Mouse (Mus musculus) left cerebral cortex, adult 18-20 months (tissue): ENCODE results near the gene Psmd3. TPM values are rescaled to one million over a fixed set of nuclear protein-coding genes. Genes with fewer than 3 reads are reported as not detected.
"Not testable (repeated sequence)": the region's sequence is repeated elsewhere in the genome, so short reads cannot be mapped to it uniquely, and the experiment has no call there.

Experiments used
- DNase-seq, 2 experiments: peaks; one replicate each; pipeline ENCODE4 v3.0.0; 2021 to 2022; ENCODE audit warnings: low spot score in 2 of 2, mixed read lengths in 1 of 2
- long read RNA-seq, 2 experiments: library from polyadenylated mRNA; stranded (forward); transcript quantifications; one replicate each; pipeline ENCODE4 v2.0.0; 2021
- total RNA-seq, 2 experiments: library from RNA; stranded (reverse); gene quantifications; 2 replicates each; pipeline ENCODE4 v1.2.3; 2021

Gene Psmd3
- total RNA-seq = 100 to 1,000 TPM; 135 to 138 TPM
- long read RNA-seq, experiment 1, transcript Psmd3-201 (12 exons, 2,148 nt) = major isoform, 129 of 172 reads
- long read RNA-seq, experiment 1, partial matches to known transcripts = 17 of 172 reads
- long read RNA-seq, experiment 1, other reads (novel, unspliced or antisense) = 26 of 172 reads
- long read RNA-seq, experiment 2, transcript Psmd3-201 (12 exons, 2,148 nt) = major isoform, 92 of 113 reads
- long read RNA-seq, experiment 2, partial matches to known transcripts = 14 of 113 reads
- long read RNA-seq, experiment 2, other reads (novel, unspliced or antisense) = 7 of 113 reads

DNA sequence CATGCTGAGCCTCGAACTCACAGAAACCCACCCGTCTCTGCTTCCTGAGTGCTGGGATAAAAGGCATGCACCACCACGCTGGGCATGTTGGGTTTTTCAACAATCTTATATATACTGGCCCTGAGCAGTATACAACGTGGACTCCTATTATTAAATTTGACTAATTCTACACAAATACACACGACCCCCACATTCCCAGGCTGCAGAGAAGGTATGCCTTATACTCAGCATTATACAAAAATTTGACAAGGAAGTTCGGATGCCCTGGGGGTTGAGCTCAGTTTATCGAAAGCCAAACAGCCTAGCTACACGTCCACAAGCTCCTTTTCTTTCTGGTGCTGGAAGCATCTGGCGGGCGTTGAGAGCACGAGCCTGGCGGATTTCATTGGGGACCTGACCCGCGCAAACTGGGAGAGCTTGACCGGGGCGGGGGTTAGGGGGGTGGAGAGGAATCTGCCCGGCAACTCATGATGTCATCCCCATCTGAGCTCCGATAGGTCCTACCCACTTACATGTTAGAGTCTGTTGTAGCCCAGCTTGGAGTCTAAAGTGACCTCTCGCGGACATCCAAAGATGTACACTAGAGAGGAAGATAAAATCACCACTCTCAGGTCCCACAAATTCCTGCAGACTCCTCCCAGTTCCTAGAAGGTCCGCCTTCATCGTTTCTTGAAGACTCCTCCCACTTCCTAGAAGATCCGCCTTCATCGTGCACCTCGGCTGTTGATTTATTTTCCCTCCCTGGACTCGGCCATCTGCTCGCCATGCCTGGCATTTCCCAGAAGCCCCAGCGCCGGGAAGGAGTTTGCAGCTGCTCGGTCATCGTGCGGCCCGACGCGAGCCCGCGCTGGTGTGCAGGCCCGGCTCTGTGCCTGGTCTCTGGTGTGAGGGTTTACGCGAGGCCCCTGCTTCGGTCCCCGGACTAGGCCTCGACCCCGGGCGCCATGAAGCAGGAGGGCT is at the start of gene Psmd3:
Psmd3 (plus strand) TSS at position 769 of the 960 bp plus-strand sequence.
- DNase-seq = peak; percentile 98 to 99

- DNase-seq = not testable (repeated sequence)
These were observed 46.9 kb upstream of the Psmd3 start for GRCm38 (mm10) chr11:98635312-98635970.

DNA sequence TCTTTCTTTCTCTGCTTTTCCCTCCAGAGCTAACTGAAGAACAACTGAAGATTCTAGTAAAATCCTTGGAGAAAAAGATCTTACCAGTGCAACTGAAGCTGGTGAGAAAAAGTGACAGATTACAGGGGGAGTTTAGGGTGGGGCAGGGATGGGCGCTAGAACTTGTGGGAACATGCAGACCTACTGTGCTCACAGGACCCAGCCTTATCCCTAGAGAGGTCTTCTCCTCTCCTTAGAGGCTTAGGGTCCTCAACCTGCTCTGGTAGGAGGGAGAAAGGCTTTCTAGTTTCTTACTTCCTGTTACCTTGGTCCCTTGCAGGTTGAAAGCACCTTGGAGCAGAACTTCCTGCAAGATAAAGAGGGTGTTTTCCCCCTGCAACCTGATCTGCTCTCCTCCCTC is 44.9 kb upstream of the Psmd3 start:
- DNase-seq = no peak

- DNase-seq = no peak
These were observed 42.3 kb upstream of the Psmd3 start for GRCm38 (mm10) chr11:98640091-98640490.

GRCm38 (mm10) chr11:98644757-98645156 is 37.6 kb upstream of the Psmd3 start:
- DNase-seq = no peak

DNA sequence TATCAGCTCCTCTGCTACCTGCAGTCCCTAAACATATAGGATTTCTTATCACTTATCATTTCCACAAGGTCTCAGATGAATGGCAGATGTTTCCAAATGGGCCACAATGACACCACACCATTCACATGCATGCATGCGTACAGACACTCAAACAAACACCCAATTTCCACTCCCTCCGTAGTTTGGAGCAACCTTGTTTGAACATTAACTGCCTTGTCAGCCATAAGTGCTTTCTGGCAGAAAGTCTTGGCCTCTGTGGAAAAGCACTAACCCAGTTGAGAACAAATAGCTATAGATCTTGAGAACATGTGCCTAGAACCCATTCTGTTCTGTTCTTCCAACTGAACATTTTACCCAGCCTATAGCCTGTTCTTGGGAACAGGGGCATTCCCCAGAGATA is 36.4 kb upstream of the Psmd3 start:
- DNase-seq = no peak

GRCm38 (mm10) chr11:98646459-98646858 is 35.9 kb upstream of the Psmd3 start, which contains the start of gene Gsdma2:
Gene Gsdma2, plus strand, starts transcription at chr11:98646759.
- no peak for DNase-seq

- DNase-seq = peak; percentile 10 to 13
These were observed 27.3 kb upstream of the Psmd3 start for GRCm38 (mm10) chr11:98655076-98655475.

DNA sequence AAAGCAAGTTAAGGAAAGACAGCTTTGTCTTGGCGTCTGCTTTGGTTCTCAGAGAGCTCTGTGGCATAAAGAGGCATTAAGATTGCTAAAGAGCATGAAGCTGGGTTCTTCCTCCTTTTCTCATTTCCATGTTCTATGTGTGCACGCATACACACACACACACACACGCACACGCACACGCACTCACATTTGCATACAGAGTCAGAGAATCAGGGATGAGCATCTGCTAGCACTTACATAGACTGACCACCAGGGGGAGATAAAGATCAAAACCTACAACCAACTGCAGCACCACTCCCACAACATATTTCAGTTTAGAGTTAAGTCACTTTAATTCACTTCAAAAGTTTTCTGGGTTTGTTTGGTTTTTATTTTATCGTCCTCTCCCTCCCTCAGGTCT is 21.8 kb upstream of the Psmd3 start:
- peak; percentile 32 to 41 for DNase-seq

- no peak for DNase-seq
These were observed 18.3 kb upstream of the Psmd3 start, which contains the start of gene Gsdma for GRCm38 (mm10) chr11:98664091-98664490. Gene Gsdma, plus strand, starts transcription at chr11:98664351.

DNA sequence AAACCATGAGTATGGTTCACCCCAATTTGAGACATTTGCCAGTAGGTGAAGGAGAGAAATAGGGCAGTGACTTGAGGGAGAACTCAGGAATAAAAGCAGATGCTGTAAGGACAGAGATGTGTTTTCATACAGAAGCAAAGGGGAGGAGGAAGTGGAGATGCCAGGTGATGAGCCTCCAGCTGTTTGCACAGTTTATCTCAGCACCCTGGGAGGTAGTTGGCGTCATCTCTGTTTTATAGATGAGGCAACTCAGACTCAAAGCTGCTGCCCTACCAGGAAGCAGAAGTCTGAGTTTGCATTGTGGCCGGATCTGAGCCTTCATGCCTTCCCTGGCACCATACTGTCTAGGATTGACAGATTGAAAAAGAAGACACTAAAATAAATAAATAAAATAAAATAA is 13.4 kb upstream of the Psmd3 start:
- no peak for DNase-seq

DNA sequence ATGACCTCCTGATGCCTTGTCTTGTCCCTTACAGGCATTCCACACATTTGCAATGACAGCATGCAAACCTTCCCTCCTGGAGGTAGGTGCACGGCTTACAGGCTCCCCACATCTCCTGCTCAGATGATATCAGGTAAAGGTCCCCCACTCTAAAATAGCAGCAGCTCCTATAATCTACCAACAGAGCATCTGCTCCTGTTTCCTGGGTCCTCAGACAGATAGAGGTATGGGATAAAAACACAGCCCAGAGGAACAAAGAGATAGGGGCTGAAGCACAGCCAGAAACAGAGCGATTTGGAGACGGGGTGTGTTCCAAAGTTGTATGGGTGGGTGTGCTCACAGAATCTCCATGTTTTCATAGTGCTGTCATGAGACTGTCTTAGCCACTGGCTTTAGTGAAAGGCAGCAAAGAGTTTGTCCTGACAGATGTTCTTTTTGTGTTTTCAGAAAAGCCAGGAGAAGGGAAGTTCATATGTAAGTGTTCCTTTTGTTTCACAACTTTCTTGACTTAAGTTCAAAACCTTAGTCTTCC is 11.0 kb upstream of the Psmd3 start:
- no peak for DNase-seq

- DNase-seq = no peak
These were observed 10.5 kb upstream of the Psmd3 start for GRCm38 (mm10) chr11:98671857-98672256.

DNA sequence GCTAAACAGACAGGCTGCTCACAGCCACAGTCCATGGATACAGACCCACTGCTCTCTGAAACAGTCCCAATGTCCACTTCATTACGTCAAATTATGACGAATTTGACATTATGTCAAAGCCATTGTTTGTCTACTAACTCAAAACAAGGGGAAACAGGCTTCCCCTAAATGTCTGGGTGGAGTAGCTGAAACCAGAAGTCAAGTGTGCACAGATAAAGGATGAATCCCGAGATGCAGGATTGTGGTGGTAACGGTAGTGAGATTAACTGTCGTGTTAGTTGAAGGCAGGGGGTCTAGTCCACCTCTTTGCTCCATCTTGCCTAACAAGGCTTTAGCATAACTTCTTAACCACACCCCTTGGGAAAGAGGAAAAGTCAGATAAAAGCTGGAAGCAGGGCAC is 9.9 kb upstream of the Psmd3 start:
- no peak for DNase-seq

GRCm38 (mm10) chr11:98673136-98673535 is 9.2 kb upstream of the Psmd3 start:
- DNase-seq = peak; percentile 42 to 45

- DNase-seq = no peak
These were observed 6.5 kb upstream of the Psmd3 start for GRCm38 (mm10) chr11:98675829-98676363.

DNA sequence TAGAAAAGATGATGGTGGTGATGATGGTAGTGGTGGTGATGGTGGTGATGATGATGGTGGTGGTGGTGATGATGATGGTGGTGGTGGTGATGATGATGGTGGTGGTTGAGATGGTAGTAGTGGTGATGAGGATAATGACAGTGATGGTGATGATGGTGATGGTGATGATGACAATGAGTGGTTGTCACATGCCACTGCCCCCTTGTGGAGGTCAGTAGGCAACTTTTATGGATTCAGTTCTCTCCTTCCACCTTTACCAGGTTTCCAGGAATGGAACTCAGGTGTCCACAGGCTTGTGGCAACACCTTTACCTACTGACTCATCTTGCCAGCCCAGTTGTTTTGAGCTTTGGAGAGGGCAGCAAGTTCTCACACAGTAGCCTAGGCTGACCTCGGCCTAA is 2.3 kb upstream of the Psmd3 start:
- no peak for DNase-seq

- not testable (repeated sequence) for DNase-seq
These were observed 1.8 kb upstream of the Psmd3 start for GRCm38 (mm10) chr11:98680595-98680994.

GRCm38 (mm10) chr11:98681186-98681585 is 1.2 kb upstream of the Psmd3 start:
- DNase-seq = no peak

GRCm38 (mm10) chr11:98682811-98683210 is 457 bp downstream of the Psmd3 start:
- DNase-seq = no peak

DNA sequence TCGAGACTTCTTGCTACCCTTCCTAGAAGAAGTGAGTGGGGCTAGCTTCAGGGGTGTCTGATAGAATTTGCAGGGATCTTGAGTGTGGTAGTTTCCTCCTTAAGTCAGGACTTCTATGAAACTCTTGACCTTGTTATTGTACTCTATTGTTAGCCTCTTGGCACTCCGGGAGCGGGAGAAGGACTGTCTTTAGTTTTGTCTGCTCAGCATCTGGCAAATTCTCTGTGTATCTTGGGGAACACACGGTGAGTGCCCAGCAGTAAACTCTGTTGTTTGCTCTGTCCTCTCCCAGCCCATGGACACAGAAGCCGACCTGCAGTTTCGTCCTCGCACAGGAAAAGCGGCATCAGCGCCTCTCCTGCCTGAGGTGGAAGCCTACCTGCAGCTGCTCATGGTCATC is 3.3 kb downstream of the Psmd3 start:
- DNase-seq = no peak
